Mouse (Mus musculus) hindbrain, embryonic 10.5 days (tissue): ENCODE measurements around the gene Cald1. TPM values are rescaled to one million over a fixed set of nuclear protein-coding genes. Genes with fewer than 3 reads are reported as not detected.

Experiments
- DNase-seq: peaks from one replicate; pipeline ENCODE4 v3.0.0-alpha.2; 2017; ENCODE audit warnings: low spot score
- H3K27ac ChIP-seq: fragments of 300-500 bp; sonication (generic); 2 replicates; pipeline ENCODE4 v1.5.1; 2016; ENCODE audit warnings: mild to moderate bottlenecking, moderate library complexity
- H3K27me3 ChIP-seq: fragments of 300-500 bp; sonication (generic); 2 replicates; pipeline ENCODE4 v1.6.1; 2016; ENCODE audit warnings: mild to moderate bottlenecking; ENCODE audit not compliant: poor library complexity, insufficient read depth, severe bottlenecking
- H3K36me3 ChIP-seq: fragments of 300-500 bp; sonication (generic); 2 replicates; pipeline ENCODE4 v1.6.1; 2016; ENCODE audit warnings: mild to moderate bottlenecking, moderate library complexity
- H3K4me1 ChIP-seq: fragments of 300-500 bp; sonication (generic); replicated peaks from 2 replicates; pipeline ENCODE4 v1.6.1; 2016; ENCODE audit warnings: mild to moderate bottlenecking
- H3K4me3 ChIP-seq: fragments of 300-500 bp; sonication (generic); 2 replicates; pipeline ENCODE4 v1.5.1; 2016; ENCODE audit warnings: mild to moderate bottlenecking, moderate library complexity
- H3K9me3 ChIP-seq: fragments of 300-500 bp; sonication (generic); 2 replicates; pipeline ENCODE4 v1.6.1; 2016; ENCODE audit warnings: mild to moderate bottlenecking, moderate library complexity
- WGBS: fragments of 180-500 bp; shearing (Covaris S2); methylation state at CpG from one replicate; pipeline ENCODE4 v1.1.7; 2016; 5-methylcytosine and 5-hydroxymethylcytosine counted together
- polyA plus RNA-seq: library from polyadenylated mRNA; unstranded; fragments of >200 nt; fragmentation: Nextera tagmentation; extraction: Ambion mirVana; gene quantifications from 2 replicates; pipeline ENCODE4 v1.2.1, GENCODE M21; 2016

Gene Cald1
- polyA plus RNA-seq, result 117 and 144 TPM in 2 replicates

- Histone ChIP-seq H3K9me3 (no peaks in the 10 kb centered on the region), H3K36me3 (no peaks in the 10 kb centered on the region), H3K27me3 (no peaks in the 10 kb centered on the region), H3K4me1 (peaks cover 22% of the 10 kb centered on the region), H3K27ac (peak within 1 kb of the TSS; percentile 70), H3K4me3 (peak within 1 kb of the TSS; percentile 41)
- peak; percentile 63 for DNase-seq
- WGBS, result 5% methylated on average over 16 of the region's 16 CpGs
Observed at GRCm38 (mm10) chr6:34598121-34599065, at the start of gene Cald1. Cald1 (plus strand) TSS chr6:34598500.

DNA sequence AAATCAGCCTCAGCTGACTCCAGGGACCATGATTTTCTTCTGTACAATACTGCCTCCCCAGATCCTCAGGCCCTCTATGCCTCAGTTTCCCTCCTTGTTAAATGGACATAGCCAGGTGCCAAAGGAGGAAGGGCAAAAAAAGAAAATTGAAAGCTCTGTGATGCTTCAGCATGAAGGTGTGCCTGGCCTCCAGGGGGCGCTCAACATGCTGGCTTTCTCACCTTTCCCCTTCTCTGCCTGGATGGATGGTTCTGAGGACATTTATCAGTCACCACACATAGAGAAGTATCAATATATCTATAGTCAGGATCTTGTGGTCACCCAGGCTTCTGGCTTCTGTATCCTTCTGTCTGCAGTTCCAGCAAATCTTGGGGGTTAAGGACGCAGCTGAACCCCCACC is 49.3 kb upstream of the Cald1 start:
- WGBS, result 35% methylated on average over 2 of the region's 2 CpGs
- H3K4me1 ChIP-seq, result peaks cover 11% of the 10 kb centered on the region
- no peak overlapping the region for H3K27ac ChIP-seq
- no peak overlapping the region for H3K4me3 ChIP-seq
- no peaks in the 10 kb centered on the region for H3K36me3 ChIP-seq
- no peaks in the 10 kb centered on the region for H3K9me3 ChIP-seq
- no peaks in the 10 kb centered on the region for H3K27me3 ChIP-seq
- peak; percentile 57 for DNase-seq

- DNase-seq, result no peak
- Histone ChIP-seq H3K36me3 (no peaks in the 10 kb centered on the region), H3K4me1 (peaks cover 10% of the 10 kb centered on the region; the same call in 1 of the 2 replicates), H3K27me3 (no peaks in the 10 kb centered on the region), H3K27ac (no peak overlapping the region), H3K4me3 (no peak overlapping the region), H3K9me3 (no peaks in the 10 kb centered on the region)
- WGBS, result 79% methylated on average over 4 of the region's 4 CpGs
Observed at GRCm38 (mm10) chr6:34552489-34553157, 45.7 kb upstream of the Cald1 start.

GRCm38 (mm10) chr6:34554291-34554997 is 43.9 kb upstream of the Cald1 start:
- H3K36me3 ChIP-seq, result no peaks in the 10 kb centered on the region
- H3K4me3 ChIP-seq, result no peak overlapping the region
- no peaks in the 10 kb centered on the region for H3K9me3 ChIP-seq
- DNase-seq, result no peak
- 75% methylated on average over 9 of the region's 9 CpGs for WGBS
- H3K27ac ChIP-seq, result no peak overlapping the region
- H3K27me3 ChIP-seq, result no peaks in the 10 kb centered on the region
- peaks cover 8% of the 10 kb centered on the region for H3K4me1 ChIP-seq

DNA sequence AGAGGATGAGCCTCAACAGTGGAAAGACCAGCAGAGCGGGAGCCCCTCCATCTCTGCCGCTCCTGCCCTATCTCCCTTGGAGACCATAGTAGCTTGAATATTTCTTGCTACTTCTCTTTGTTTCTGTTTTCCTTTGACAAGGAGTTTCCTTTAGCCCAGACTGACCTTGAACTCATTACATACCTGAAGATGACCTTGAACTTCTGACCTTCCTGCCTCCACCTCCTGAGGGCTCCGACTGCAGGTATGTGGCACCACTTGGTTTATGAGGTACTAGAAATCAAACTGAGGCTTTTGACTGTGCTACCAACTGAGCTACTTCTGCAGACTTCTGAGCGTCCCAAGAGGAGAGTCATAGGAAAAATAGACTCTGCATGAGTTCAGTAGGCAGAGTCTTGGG is 38.8 kb upstream of the Cald1 start:
- no peak overlapping the region for H3K27ac ChIP-seq
- H3K36me3 ChIP-seq, result no peaks in the 10 kb centered on the region
- peaks cover 8% of the 10 kb centered on the region for H3K4me1 ChIP-seq
- no peak overlapping the region for H3K4me3 ChIP-seq
- H3K9me3 ChIP-seq, result no peaks in the 10 kb centered on the region
- DNase-seq, result no peak
- 90% methylated on average over 4 of the region's 4 CpGs for WGBS
- H3K27me3 ChIP-seq, result no peaks in the 10 kb centered on the region

DNA sequence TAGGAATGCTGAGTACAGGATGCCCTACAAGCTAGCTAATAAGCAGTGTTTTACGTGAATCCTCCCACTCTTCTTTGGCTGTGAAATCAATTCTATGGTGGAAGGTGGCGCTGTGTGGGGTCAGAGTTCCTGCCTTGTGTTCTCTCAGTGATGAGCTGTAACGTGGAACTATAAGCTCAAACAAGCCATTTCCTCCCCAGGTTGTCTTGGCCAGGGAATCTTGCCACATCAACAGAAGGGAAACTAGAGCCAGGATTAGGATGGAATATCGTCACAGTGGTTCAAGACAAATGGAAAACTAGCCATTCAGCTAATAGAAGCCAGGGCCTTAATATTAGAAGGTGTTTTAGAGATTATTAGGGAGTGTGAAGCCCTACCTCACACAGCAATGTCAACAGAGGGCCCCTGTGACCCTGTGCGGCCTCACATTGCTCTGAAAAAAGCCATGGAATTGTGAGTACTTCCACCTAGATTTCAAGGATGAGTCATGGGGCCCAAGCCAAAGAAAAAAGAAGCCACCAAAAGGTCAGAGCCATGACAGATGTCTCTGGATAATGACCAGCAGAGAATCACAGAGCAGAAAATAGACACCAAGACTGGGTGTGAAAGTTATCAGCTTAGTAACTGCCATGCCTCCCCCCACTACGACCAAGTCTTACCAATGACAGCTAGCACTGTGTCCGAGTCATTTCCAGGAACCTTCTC is 33.0 kb upstream of the Cald1 start:
- Histone ChIP-seq H3K36me3 (no peaks in the 10 kb centered on the region), H3K4me1 (no peaks in the 10 kb centered on the region), H3K9me3 (no peaks in the 10 kb centered on the region), H3K4me3 (no peak overlapping the region), H3K27ac (no peak overlapping the region), H3K27me3 (no peaks in the 10 kb centered on the region)
- no peak for DNase-seq
- WGBS, result 73% methylated on average over 7 of the region's 7 CpGs

- H3K9me3 ChIP-seq, result no peaks in the 10 kb centered on the region
- 94% methylated on average over 5 of the region's 5 CpGs for WGBS
- no peak for DNase-seq
- no peaks in the 10 kb centered on the region for H3K36me3 ChIP-seq
- H3K4me3 ChIP-seq, result no peak overlapping the region
- H3K27me3 ChIP-seq, result no peaks in the 10 kb centered on the region
- H3K27ac ChIP-seq, result no peak overlapping the region
- H3K4me1 ChIP-seq, result no peaks in the 10 kb centered on the region
Observed at GRCm38 (mm10) chr6:34567298-34567697, 31.0 kb upstream of the Cald1 start.

- Histone ChIP-seq H3K4me1 (no peaks in the 10 kb centered on the region), H3K36me3 (no peaks in the 10 kb centered on the region), H3K9me3 (no peaks in the 10 kb centered on the region), H3K27ac (no peak overlapping the region), H3K4me3 (no peak overlapping the region), H3K27me3 (no peaks in the 10 kb centered on the region)
- WGBS, result 88% methylated on average over 6 of the region's 6 CpGs
- DNase-seq, result no peak
Observed at GRCm38 (mm10) chr6:34579504-34580068, 18.7 kb upstream of the Cald1 start.

DNA sequence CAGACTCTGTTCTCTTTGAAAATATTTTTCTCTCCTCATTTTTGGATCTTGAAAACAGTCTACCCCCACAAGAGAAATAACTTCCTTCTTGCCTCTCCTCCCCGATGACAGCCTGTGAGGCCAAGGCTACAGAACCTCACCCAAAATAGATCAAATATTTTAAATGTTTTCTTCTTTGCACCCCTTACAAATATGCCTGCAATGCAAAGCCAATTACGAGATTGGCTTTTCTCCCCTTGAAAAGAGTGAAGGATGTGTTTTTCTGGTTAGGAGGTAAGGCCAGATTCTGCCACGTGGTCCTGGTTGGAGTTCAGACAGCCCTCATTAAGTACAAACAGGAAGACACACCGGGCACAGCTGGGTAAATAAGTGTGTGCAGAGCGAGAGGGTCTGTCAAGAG is 14.9 kb upstream of the Cald1 start:
- no peaks in the 10 kb centered on the region for H3K4me1 ChIP-seq
- no peaks in the 10 kb centered on the region for H3K36me3 ChIP-seq
- no peak overlapping the region for H3K27ac ChIP-seq
- WGBS, result 65% methylated on average over 5 of the region's 5 CpGs
- H3K9me3 ChIP-seq, result no peaks in the 10 kb centered on the region
- DNase-seq, result no peak
- H3K4me3 ChIP-seq, result no peak overlapping the region
- no peaks in the 10 kb centered on the region for H3K27me3 ChIP-seq

GRCm38 (mm10) chr6:34588066-34588465 is 10.2 kb upstream of the Cald1 start:
- no peak overlapping the region for H3K4me3 ChIP-seq
- no peaks in the 10 kb centered on the region for H3K4me1 ChIP-seq
- no peaks in the 10 kb centered on the region for H3K36me3 ChIP-seq
- H3K27me3 ChIP-seq, result no peaks in the 10 kb centered on the region
- H3K27ac ChIP-seq, result no peak overlapping the region
- 0 out of 2 replicates have a peak, but pooled peaks cover 5% of the 10 kb centered on the region for H3K9me3 ChIP-seq
- WGBS, result 77% methylated on average over 4 of the region's 4 CpGs
- DNase-seq, result no peak

GRCm38 (mm10) chr6:34590716-34591115 is 7.6 kb upstream of the Cald1 start:
- WGBS, result 96% methylated on average over 9 of the region's 9 CpGs

GRCm38 (mm10) chr6:34593353-34593752 is 4.9 kb upstream of the Cald1 start:
- Histone ChIP-seq H3K4me1 (peaks cover 6% of the 10 kb centered on the region), H3K9me3 (0 out of 2 replicates have a peak, but pooled peaks cover 5% of the 10 kb centered on the region), H3K27me3 (no peaks in the 10 kb centered on the region), H3K36me3 (no peaks in the 10 kb centered on the region), H3K4me3 (no peak overlapping the region), H3K27ac (no peak overlapping the region)
- no peak for DNase-seq
- WGBS, result 82% methylated on average over 1 of the region's 1 CpGs

More at GRCm38 (mm10) chr6:34590716-34591115, 7.6 kb upstream of the Cald1 start:
- no peaks in the 10 kb centered on the region for H3K36me3 ChIP-seq
- H3K4me1 ChIP-seq, result no peaks in the 10 kb centered on the region
- no peak for DNase-seq
- 0 out of 2 replicates have a peak, but pooled peaks cover 5% of the 10 kb centered on the region for H3K9me3 ChIP-seq
- no peak overlapping the region for H3K27ac ChIP-seq
- no peaks in the 10 kb centered on the region for H3K27me3 ChIP-seq
- H3K4me3 ChIP-seq, result no peak overlapping the region
